Mouse (Mus musculus): ENCODE results near the gene Nexn. TPM values are rescaled to one million over a fixed set of nuclear protein-coding genes. Genes with fewer than 3 reads are reported as not detected.

The Nexn gene
- total RNA-seq, 1 experiment from 2014 or later: not detected

- no peak for ATAC-seq (replicated peaks; ENCODE audit: insufficient number of reproducible peaks, low FRiP score, low TSS enrichment, poor library complexity, severe bottlenecking)
These were observed 18.4 kb downstream of the Nexn start for GRCm38 (mm10) chr3:152247708-152248107.

DNA sequence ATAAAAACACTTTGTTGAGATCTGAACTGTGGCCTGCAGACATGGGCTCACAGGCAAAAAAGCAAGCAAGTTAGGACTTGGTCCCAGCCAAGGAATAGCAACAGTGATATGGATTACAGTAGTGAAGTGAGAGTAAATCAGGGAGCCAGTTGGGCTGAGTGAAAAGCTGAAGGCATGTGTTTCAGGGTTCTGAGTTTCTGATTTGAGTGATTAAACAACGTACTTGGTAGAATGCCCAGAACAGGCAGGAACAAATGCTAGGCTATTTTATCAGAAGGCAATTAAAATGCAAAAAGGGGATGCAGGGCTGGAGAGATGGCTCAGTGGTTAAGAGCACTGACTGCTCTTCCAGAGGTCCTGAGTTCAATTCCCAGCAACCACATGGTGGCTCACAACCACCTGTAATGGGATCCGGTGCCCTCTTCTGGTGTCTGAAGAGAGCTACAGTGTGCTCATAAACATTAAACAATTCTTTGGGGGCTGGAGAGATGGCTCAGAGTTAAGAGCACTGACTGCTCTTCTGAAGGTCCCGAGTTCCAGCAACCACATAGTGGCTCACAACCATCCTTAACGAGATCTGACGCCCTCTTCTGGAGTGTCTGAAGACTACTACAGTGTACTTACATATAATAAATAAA lies 20.8 kb downstream of the Nexn start:
- no peak for ATAC-seq (replicated peaks; ENCODE audit: insufficient number of reproducible peaks, low FRiP score, low TSS enrichment, poor library complexity, severe bottlenecking)

GRCm38 (mm10) chr3:152243304-152243703 lies 22.8 kb downstream of the Nexn start:
- no peak for ATAC-seq (replicated peaks; ENCODE audit: insufficient number of reproducible peaks, low FRiP score, low TSS enrichment, poor library complexity, severe bottlenecking)

DNA sequence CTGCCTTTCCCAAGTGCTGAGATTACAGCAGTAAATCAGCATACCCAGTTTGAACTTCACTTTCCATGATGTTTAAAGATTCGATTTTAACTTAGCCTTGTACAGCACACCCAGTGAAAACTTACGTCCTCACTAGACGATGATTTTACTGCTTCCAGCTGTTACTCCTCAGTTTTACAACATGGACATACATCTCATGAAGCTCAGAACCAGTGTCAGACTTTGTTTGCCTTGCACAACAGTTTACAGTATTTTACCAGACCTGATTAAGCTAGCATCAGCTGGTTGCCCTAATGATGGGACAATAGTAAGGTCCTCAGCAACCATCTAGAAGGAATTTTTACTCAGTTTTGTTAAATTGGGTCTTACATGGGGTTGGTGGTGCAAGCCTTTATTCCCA lies 25.1 kb downstream of the Nexn start:
- ATAC-seq (replicated peaks; ENCODE audit: insufficient number of reproducible peaks, low FRiP score, low TSS enrichment, poor library complexity, severe bottlenecking): no peak

DNA sequence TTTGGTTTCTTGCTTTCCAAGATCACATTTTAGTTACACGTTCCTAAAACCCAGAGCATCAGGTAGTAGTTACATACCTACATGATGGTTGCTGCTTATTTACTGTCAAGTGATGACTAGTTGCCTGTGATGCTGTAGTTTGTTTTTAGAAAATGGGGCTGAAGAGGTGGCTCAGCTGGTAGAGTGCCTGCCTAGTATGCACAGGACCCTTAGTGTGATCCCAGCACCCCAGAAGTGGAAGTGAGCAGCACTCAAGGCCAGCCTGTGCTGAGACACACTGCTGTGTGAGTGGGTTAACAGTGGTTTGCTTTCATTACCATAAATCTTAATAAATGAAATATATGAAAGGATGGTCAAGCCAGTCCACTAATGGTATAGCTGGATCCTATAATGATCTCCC lies 26.6 kb downstream of the Nexn start:
- ATAC-seq (replicated peaks; ENCODE audit: insufficient number of reproducible peaks, low FRiP score, low TSS enrichment, poor library complexity, severe bottlenecking): no peak

- ATAC-seq (replicated peaks; ENCODE audit: insufficient number of reproducible peaks, low FRiP score, low TSS enrichment, poor library complexity, severe bottlenecking): no peak
These were observed 27.3 kb downstream of the Nexn start for GRCm38 (mm10) chr3:152238836-152239235.

GRCm38 (mm10) chr3:152235805-152236204 lies 30.3 kb downstream of the Nexn start:
- ATAC-seq (replicated peaks; ENCODE audit: insufficient number of reproducible peaks, low FRiP score, low TSS enrichment, poor library complexity, severe bottlenecking): no peak

- ATAC-seq (replicated peaks; ENCODE audit: insufficient number of reproducible peaks, low FRiP score, low TSS enrichment, poor library complexity, severe bottlenecking): no peak
These were observed 30.9 kb downstream of the Nexn start for GRCm38 (mm10) chr3:152235238-152235637.

- no peak for ATAC-seq (replicated peaks; ENCODE audit: insufficient number of reproducible peaks, low FRiP score, low TSS enrichment, poor library complexity, severe bottlenecking)
These were observed 34.6 kb downstream of the Nexn start for GRCm38 (mm10) chr3:152231333-152232100.

DNA sequence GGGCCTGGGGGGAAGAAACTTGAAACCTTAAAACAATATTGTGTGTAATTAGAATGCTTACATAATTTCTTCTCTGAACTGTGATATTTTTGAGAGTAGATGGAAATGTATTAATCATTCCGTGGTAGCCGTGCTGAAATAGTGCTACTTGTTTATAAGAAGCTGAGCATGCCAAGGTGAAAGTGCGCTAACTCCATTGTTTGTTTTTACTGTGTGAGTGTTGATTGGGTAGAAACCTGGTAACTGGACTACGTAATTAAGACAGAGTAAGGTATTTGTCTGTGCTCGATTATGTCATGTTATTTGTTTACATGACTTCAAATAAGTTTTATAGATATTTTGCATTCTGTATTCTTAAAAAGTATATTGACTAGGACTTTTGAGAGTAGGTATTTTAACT lies 36.9 kb downstream of the Nexn start:
- no peak for ATAC-seq (replicated peaks; ENCODE audit: insufficient number of reproducible peaks, low FRiP score, low TSS enrichment, poor library complexity, severe bottlenecking)

DNA sequence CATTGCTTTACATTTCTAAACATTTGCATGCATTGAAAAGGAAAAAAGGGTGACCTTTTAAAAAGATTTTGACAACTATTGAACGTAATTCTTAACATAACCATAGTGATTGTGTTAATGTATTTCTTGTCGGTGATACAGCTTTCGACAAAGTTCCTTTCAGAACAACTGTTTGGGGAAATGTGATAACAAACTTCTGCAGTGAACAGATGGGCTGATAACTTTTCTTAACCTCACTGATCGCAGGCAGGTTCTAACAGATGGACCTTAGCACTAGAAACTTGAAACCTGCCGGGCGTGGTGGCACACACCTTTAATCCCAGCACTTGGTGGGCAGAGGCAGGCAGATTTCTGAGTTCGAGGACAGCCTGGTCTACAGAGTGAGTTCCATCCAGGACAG lies 37.3 kb downstream of the Nexn start:
- no peak for ATAC-seq (replicated peaks; ENCODE audit: insufficient number of reproducible peaks, low FRiP score, low TSS enrichment, poor library complexity, severe bottlenecking)

DNA sequence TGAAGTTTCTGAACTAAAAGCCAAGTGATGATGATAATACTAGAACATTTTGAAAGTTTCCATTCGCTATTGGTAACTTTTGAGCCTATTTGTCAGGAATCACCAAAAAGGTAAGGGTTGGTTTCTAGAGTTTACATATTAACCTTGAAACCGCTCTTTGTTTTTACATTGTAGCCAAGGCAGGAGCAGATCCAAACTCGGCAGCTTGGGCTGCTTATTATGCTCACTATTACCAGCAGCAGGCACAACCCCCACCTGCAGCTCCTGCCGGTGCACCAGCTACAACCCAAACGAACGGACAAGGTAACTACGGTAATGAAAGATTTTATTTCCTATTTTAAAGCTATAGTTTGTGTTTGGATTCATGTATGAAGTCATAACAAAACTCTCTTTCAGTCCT lies 40.2 kb downstream of the Nexn start:
- no peak for ATAC-seq (replicated peaks; ENCODE audit: insufficient number of reproducible peaks, low FRiP score, low TSS enrichment, poor library complexity, severe bottlenecking)

- ATAC-seq (replicated peaks; ENCODE audit: insufficient number of reproducible peaks, low FRiP score, low TSS enrichment, poor library complexity, severe bottlenecking): no peak
These were observed 41.2 kb downstream of the Nexn start for GRCm38 (mm10) chr3:152224918-152225317.

GRCm38 (mm10) chr3:152213416-152213815 lies 52.7 kb downstream of the Nexn start:
- no peak for ATAC-seq (replicated peaks; ENCODE audit: insufficient number of reproducible peaks, low FRiP score, low TSS enrichment, poor library complexity, severe bottlenecking)

- ATAC-seq (replicated peaks; ENCODE audit: insufficient number of reproducible peaks, low FRiP score, low TSS enrichment, poor library complexity, severe bottlenecking): no peak
These were observed 54.3 kb downstream of the Nexn start for GRCm38 (mm10) chr3:152211731-152212279.

DNA sequence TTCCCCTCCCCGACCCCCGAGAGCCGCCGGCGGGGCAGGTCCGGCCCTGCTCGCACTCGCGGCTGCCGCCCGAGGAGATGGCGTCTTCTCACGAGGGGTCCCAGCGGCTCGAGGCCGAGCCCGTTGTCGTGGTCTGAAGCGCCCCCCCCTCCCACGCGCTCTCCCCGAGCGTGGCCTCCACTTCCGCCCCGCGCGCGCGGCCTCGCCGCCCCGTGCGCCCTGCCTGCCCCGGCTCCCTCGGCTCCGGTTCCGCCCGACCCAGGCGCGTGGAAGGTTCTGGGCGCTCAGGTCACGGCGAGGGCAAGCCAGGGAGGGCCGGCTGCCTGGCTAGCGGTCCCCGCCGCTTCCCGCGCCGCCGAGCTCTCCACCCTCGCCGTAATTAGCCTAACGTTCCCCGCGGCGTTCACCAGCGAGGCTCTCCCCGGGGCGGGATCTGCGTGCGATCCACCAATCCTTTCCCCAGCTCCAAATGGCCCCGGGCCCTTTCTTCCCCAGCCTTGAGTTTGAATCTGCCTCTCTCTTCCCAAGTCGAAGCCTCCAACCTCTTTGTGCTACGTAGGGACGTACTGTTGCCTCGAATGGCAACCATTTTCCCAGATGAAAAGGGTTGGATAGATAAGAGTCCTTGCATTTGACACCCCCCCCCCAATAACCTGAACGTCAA lies 55.3 kb downstream of the Nexn start:
- 0 out of 2 replicates have a peak, but pooled peaks have one; percentile 12 for ATAC-seq (replicated peaks; ENCODE audit: insufficient number of reproducible peaks, low FRiP score, low TSS enrichment, poor library complexity, severe bottlenecking)

- ATAC-seq (replicated peaks; ENCODE audit: insufficient number of reproducible peaks, low FRiP score, low TSS enrichment, poor library complexity, severe bottlenecking): peak; percentile 93
These were observed 56.0 kb downstream of the Nexn start, which contains the start of the genes Dnajb4 and Fubp1 for GRCm38 (mm10) chr3:152209967-152210634. TSS of gene Dnajb4 (minus strand) at chr3:152210302. TSS of gene Fubp1 (plus strand) at chr3:152210422.

DNA sequence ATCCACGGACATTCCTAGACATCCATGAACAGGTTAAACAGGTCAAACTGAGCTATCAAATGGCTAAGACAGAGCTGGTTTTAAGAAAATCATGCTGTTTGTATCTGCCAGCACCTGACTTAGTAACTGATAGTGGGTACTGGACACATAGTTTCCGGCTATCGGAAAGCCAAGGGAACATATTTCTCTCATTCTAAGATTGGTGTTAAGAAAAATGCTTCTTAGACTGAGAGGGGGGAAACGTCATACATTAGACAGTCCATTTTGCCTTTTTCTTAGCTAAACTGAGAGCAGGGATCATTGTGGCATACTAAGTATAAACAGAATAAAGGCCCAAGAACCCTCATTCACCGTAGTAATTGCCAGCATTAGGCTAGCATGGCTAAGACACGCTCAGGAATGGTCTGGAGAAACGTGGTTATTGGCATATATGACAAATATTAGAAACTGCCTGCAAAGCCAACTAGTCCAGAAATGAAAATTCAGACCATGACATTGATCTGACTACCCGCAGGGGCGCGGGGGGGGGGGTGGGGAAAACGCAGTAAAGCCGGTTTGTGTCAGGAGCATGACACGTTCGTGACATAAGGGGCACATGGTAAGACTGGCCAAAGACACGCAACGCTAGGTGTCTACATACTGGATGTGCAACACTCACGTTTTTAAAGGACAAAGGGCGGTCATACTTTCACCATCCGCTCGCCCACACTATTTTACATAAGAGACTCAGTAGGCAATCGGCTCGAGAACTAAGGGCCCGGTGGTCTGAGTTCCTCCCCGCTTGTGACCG lies 56.8 kb downstream of the Nexn start:
- ATAC-seq (replicated peaks; ENCODE audit: insufficient number of reproducible peaks, low FRiP score, low TSS enrichment, poor library complexity, severe bottlenecking): peak; percentile 63

Data from monocyte, adult 5-6 weeks (primary cell).